Mouse (Mus musculus): ENCODE measurements around the gene Pno1. TPM values are rescaled to one million over a fixed set of nuclear protein-coding genes. Genes with fewer than 3 reads are reported as not detected.
A peak's percentile ranks its signal among the peaks of the same experiment; 100 is the strongest.

Pno1 gene
- polyA plus RNA-seq, 1 experiment from 2014 or later: 52.6 TPM

- Histone ChIP-seq H3K27me3 (ENCODE audit: control insufficient read depth, insufficient read depth, low read length) (no peaks in the 10 kb centered on the region), H3K9ac (replicated peaks; ENCODE audit: low read depth, low read length) (no peak overlapping the region), H3K27ac (ENCODE audit: low read depth, low read length) (no peak overlapping the region), H3K4me1 (ENCODE audit: control insufficient read depth, insufficient read depth, low read length) (peaks cover 6% of the 10 kb centered on the region), H3K4me2 (ENCODE audit: low read depth, low read length) (no peak overlapping the region), H3K36me3 (ENCODE audit: control insufficient read depth, insufficient read depth, low read length) (no peaks in the 10 kb centered on the region), H3K4me3 (ENCODE audit: low read depth, low read length) (no peak overlapping the region), H3K9me3 (ENCODE audit: control insufficient read depth, low read length) (no peaks in the 10 kb centered on the region)
- ATAC-seq (ENCODE audit: low read depth): no peak
- 92% methylated on average over 7 of the region's 7 CpGs for WGBS
Measured at GRCm38 (mm10) chr11:17166627-17167026, 44.7 kb downstream of the Pno1 start.

DNA sequence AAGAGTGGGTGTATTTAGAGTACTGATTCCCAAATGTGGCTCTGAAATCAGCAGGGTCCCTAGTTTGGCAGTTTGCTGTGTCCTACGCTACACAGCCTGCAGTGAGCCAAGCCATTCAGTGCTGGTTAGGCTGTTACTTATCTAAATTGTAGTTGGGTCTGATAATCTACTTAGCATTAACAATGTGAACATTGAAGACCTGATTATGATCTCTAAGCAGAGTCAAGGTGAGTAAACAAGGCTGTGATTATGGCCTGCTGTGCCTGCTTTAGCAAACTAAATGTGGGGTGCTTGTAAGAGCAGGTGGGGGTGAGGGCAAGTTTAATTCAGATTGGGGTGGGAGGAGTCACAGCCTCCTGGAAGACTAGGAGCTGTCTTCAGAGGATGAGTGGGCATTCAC, 47.4 kb downstream of the Pno1 start:
- Histone ChIP-seq H3K4me3 (ENCODE audit: low read depth, low read length) (no peak overlapping the region), H3K9me3 (ENCODE audit: control insufficient read depth, low read length) (no peaks in the 10 kb centered on the region), H3K27me3 (ENCODE audit: control insufficient read depth, insufficient read depth, low read length) (no peaks in the 10 kb centered on the region), H3K9ac (replicated peaks; ENCODE audit: low read depth, low read length) (no peak overlapping the region), H3K27ac (ENCODE audit: low read depth, low read length) (no peak overlapping the region), H3K4me2 (ENCODE audit: low read depth, low read length) (no peak overlapping the region), H3K4me1 (ENCODE audit: control insufficient read depth, insufficient read depth, low read length) (peaks cover 14% of the 10 kb centered on the region), H3K36me3 (ENCODE audit: control insufficient read depth, insufficient read depth, low read length) (no peaks in the 10 kb centered on the region)
- 76% methylated on average over 1 of the region's 1 CpGs for WGBS
- no peak for ATAC-seq (ENCODE audit: low read depth)

- Histone ChIP-seq H3K27me3 (ENCODE audit: control insufficient read depth, insufficient read depth, low read length) (no peaks in the 10 kb centered on the region), H3K4me2 (ENCODE audit: low read depth, low read length) (peak overlapping the region; percentile 73), H3K27ac (ENCODE audit: low read depth, low read length) (peak overlapping the region; percentile 96), H3K36me3 (ENCODE audit: control insufficient read depth, insufficient read depth, low read length) (no peaks in the 10 kb centered on the region), H3K4me1 (ENCODE audit: control insufficient read depth, insufficient read depth, low read length) (peaks cover 17% of the 10 kb centered on the region), H3K9ac (replicated peaks; ENCODE audit: low read depth, low read length) (peak overlapping the region; percentile 98), H3K9me3 (ENCODE audit: control insufficient read depth, low read length) (no peaks in the 10 kb centered on the region), H3K4me3 (ENCODE audit: low read depth, low read length) (peak overlapping the region; percentile 97)
- no peak for ATAC-seq (ENCODE audit: low read depth)
- 3% methylated on average over 12 of the region's 12 CpGs for WGBS
Measured at GRCm38 (mm10) chr11:17160242-17160641, 51.1 kb downstream of the Pno1 start.

DNA sequence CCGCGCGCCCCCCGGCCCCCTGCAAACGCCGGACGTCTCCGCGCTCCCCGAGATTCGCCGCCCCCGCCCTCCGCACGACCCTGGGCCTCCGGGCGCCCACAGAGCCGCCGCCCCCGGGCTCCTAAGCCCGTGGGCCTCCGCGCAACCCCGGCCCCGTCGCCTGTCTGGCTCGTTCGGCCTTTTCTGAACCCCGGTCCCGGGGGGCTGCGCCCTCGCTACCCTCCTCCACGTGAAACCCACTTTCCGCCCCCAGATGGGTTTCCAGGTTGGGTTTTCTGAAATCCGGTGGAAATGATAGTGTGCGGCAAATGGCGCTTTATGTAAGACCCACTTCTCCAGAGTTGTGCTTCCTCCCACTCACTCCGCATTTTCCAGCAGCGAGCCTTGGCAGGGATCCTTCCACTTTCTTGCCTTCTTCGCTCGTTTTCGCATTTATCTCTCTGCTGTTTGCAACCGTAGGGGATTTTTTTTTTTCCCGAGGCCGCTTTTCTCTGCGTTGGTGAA, 51.6 kb downstream of the Pno1 start:
- Histone ChIP-seq H3K36me3 (ENCODE audit: control insufficient read depth, insufficient read depth, low read length) (no peaks in the 10 kb centered on the region), H3K27ac (ENCODE audit: low read depth, low read length) (peak overlapping the region; percentile 96), H3K4me1 (ENCODE audit: control insufficient read depth, insufficient read depth, low read length) (peaks cover 17% of the 10 kb centered on the region), H3K4me2 (ENCODE audit: low read depth, low read length) (peak overlapping the region; percentile 73), H3K27me3 (ENCODE audit: control insufficient read depth, insufficient read depth, low read length) (no peaks in the 10 kb centered on the region), H3K9me3 (ENCODE audit: control insufficient read depth, low read length) (no peaks in the 10 kb centered on the region), H3K9ac (replicated peaks; ENCODE audit: low read depth, low read length) (peak overlapping the region; percentile 98), H3K4me3 (ENCODE audit: low read depth, low read length) (peak overlapping the region; percentile 97)
- ATAC-seq (ENCODE audit: low read depth): peak; percentile 38
- WGBS: under 1% methylated on average over 28 of the region's 46 CpGs

DNA sequence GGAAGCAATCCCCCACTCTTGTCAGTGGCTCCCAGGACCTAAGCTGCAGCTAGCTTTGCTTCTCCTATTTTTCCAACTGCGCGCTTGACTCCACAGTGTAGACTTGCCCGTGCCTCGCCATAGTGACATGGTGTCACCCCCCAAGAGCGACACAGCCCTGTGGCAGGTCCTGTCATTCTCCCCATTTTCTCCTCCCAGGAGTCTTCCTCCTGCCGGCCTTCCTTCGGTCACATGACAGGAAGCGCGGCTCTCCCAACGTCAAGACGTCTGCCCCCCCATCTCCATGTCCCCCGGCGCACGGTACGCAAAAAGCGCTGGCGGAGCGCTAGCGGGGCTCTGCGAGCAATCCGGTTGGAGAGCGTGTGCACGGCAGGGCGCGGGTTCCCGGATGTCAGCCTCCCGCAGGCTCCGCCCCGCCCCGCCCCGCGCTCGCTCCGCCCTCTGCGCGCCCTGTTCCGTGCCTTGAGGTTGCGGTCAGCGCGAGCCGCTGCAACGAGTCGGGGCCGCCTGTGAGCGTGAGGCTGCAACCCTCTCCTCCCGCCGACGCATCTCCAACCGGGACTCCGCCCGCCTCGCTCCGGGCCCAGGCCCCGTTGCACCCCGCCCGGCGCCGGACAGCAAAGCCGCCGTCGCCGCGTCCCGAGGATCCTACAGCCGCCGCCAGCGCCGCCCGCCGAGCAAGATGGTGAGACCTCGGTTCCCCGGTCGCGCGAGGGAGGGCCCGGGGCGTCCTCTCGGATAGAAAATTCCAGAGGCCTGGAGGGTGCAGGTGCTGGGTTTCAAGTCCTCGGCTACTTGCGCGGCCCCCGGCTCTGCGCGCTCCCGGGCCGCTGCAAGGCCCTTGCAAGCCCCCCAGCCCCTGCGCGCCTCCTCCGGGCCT, 52.3 kb downstream of the Pno1 start, which contains the start of gene Ppp3r1:
Ppp3r1 (plus strand) TSS at position 406 of the 880 bp plus-strand sequence.
- peak; percentile 98 for ATAC-seq (ENCODE audit: low read depth)
- H3K27me3 ChIP-seq (ENCODE audit: control insufficient read depth, insufficient read depth, low read length): no peaks in the 10 kb centered on the region
- WGBS: under 1% methylated on average over 84 of the region's 89 CpGs

More for the DNA sequence above, 52.3 kb downstream of the Pno1 start, which contains the start of gene Ppp3r1:
- peaks cover 17% of the 10 kb centered on the region for H3K4me1 ChIP-seq (ENCODE audit: control insufficient read depth, insufficient read depth, low read length)
- no peaks in the 10 kb centered on the region for H3K36me3 ChIP-seq (ENCODE audit: control insufficient read depth, insufficient read depth, low read length)
- peak within 1 kb of the TSS; percentile 97 for H3K4me3 ChIP-seq (ENCODE audit: low read depth, low read length)
- H3K27ac ChIP-seq (ENCODE audit: low read depth, low read length): peak within 1 kb of the TSS; percentile 96
- no peaks in the 10 kb centered on the region for H3K9me3 ChIP-seq (ENCODE audit: control insufficient read depth, low read length)
- peak within 1 kb of the TSS; percentile 98 for H3K9ac ChIP-seq (replicated peaks; ENCODE audit: low read depth, low read length)
- peak within 1 kb of the TSS; percentile 73 for H3K4me2 ChIP-seq (ENCODE audit: low read depth, low read length)

Other genes starting within 250 kb of the Pno1 start
- 132 and 166 TPM in 2 replicates for gene Cnrip1, start 160.0 kb downstream of the Pno1 start, polyA plus RNA-seq (2014; fragmentation: Nextera tagmentation; extraction: Ambion mirVana)
- gene Plek, start 159.2 kb downstream of the Pno1 start, polyA plus RNA-seq (2014; fragmentation: Nextera tagmentation; extraction: Ambion mirVana): 4.1 and 5.2 TPM in 2 replicates
- gene Ppp3r1, start 52.3 kb downstream of the Pno1 start, polyA plus RNA-seq (2014; fragmentation: Nextera tagmentation; extraction: Ambion mirVana): 258 and 262 TPM in 2 replicates
- gene Wdr92, start 29.5 kb downstream of the Pno1 start, polyA plus RNA-seq (2014; fragmentation: Nextera tagmentation; extraction: Ambion mirVana): 18.4 and 20.4 TPM in 2 replicates
- 154 and 178 TPM in 2 replicates for gene C1d, start 46.0 kb upstream of the Pno1 start, polyA plus RNA-seq (2014; fragmentation: Nextera tagmentation; extraction: Ambion mirVana)